Mouse (Mus musculus): Measurements from ENCODE around the gene Kif5a. TPM values are rescaled to one million over a fixed set of nuclear protein-coding genes. Genes with fewer than 3 reads are reported as not detected.
A peak's percentile ranks its signal among the peaks of the same experiment; 100 is the strongest.

Kif5a gene
- polyA plus RNA-seq, 1 experiment from 2014 or later = 113 TPM

DNA sequence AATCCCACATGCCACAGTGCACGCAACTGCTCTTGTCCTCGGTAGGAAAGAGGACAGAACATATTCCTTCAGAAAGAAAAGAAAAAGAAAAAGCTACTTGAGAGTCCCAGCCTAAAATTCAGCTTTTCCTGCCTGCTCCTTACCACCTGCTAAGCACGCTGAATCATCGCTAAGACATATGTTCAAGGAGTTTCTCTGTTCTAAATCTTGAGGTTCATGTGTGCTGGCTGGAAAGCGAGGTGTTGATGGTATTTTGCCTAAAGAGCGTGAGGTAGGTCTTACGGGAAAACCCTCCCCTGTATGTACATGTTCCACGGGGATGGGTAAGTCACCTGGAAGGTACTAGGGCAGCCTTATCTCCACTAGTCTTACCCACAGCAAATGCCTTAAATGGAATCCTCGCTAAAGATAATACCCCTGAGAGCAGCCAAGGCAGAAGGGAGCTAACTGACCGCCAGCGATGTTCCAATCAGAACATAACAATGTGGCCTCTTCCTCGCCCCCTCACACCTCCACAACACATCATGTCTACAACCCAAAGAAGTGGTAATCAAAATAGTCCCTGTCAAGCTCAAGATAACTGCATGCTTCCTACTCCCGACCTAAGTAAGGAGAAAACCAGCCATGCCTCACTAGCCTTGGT lies 53.1 kb downstream of the Kif5a start:
- Histone ChIP-seq H3K4me2 (peak overlapping the region; percentile 95), H3K9me3 (replicated peaks) (no peaks in the 10 kb centered on the region), H3K36me3 (peaks cover 26% of the 10 kb centered on the region), H3K27ac (replicated peaks) (no peak overlapping the region), H3K9ac (replicated peaks) (0 out of 2 replicates have a peak overlapping the region, but pooled peaks have one; percentile 72), H3K27me3 (replicated peaks) (no peaks in the 10 kb centered on the region), H3K4me1 (peaks cover 22% of the 10 kb centered on the region), H3K4me3 (replicated peaks) (peak overlapping the region; percentile 90)
- 89% methylated on average over 13 of the region's 13 CpGs for WGBS
- no peak for ATAC-seq (ENCODE audit: low FRiP score)

DNA sequence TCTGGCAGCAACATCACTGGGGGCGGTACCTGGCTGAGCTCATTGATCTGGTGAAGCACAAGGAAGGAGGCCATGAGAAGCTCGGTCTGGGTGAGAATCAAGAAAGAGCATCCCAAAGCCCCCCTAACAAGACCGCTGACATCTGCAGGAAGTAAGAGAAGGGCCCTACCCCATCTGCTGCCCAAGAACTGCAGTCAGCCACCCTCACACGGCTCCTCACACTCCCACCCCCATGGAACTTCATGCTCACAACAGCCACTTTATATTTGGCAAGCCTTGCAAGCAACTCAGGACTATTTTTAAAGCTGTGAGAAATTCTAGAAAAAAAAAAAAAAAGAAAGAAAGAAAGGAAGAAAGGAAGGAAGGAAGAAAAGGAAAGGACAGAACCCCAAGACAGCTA lies 54.2 kb downstream of the Kif5a start:
- H3K9me3 ChIP-seq (replicated peaks) = no peaks in the 10 kb centered on the region
- no peak overlapping the region for H3K27ac ChIP-seq (replicated peaks)
- no peak for ATAC-seq (ENCODE audit: low FRiP score)
- peaks cover 31% of the 10 kb centered on the region for H3K36me3 ChIP-seq
- H3K4me1 ChIP-seq = peaks cover 22% of the 10 kb centered on the region
- H3K4me3 ChIP-seq (replicated peaks) = no peak overlapping the region
- H3K4me2 ChIP-seq = no peak overlapping the region
- H3K9ac ChIP-seq (replicated peaks) = no peak overlapping the region
- 93% methylated on average over 4 of the region's 4 CpGs for WGBS
- no peaks in the 10 kb centered on the region for H3K27me3 ChIP-seq (replicated peaks)

DNA sequence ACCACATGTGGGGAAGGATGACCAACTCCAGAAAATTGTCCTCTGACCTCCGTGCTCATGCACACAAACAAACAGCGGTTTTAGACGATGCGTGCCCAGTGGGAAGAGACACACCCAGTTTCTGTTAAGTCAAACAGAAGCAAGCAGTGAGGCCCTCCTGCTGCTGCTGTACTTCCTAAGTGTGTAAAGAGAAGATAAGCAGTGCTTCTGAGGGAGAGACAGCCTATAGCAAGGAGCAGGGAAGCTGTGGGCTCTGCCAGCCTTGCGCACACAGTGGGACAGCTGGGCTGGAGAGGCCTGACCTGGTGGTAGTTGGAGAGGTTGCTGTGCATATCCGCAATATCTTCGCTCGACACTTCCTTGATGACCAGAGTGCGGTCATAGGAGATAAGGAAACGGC lies 57.8 kb downstream of the Kif5a start:
- Histone ChIP-seq H3K4me3 (replicated peaks) (no peak overlapping the region), H3K36me3 (peaks cover 62% of the 10 kb centered on the region), H3K9ac (replicated peaks) (no peak overlapping the region), H3K27me3 (replicated peaks) (no peaks in the 10 kb centered on the region), H3K27ac (replicated peaks) (no peak overlapping the region), H3K9me3 (replicated peaks) (no peaks in the 10 kb centered on the region), H3K4me2 (no peak overlapping the region), H3K4me1 (peaks cover 12% of the 10 kb centered on the region)
- 92% methylated on average over 10 of the region's 10 CpGs for WGBS
- no peak for ATAC-seq (ENCODE audit: low FRiP score)

DNA sequence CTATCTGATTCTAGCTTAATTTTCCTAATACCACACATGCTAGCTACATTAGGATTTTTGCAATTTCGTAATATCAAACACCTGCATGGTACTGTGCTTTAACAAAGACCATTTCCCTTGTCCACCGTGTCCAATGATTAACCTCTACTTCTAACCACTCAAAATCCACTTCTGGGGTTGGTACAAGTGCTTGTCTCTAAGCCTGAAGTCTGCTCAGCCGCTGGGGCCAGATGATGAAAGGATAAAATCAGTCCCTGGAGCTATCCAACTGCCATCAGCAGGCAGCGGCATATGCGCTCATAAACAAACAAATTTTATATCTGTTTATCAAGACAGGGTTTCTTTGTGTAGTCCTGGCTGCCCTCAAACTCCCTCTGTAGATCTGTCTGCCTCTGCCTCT lies 58.6 kb downstream of the Kif5a start:
- Histone ChIP-seq H3K9ac (replicated peaks) (no peak overlapping the region), H3K4me1 (peaks cover 4% of the 10 kb centered on the region), H3K36me3 (peaks cover 70% of the 10 kb centered on the region), H3K27me3 (replicated peaks) (no peaks in the 10 kb centered on the region), H3K4me3 (replicated peaks) (no peak overlapping the region), H3K27ac (replicated peaks) (no peak overlapping the region), H3K9me3 (replicated peaks) (no peaks in the 10 kb centered on the region), H3K4me2 (no peak overlapping the region)
- ATAC-seq (ENCODE audit: low FRiP score) = no peak
- WGBS = 88% methylated on average over 5 of the region's 5 CpGs

GRCm38 (mm10) chr10:127203106-127203505 lies 60.0 kb downstream of the Kif5a start:
- WGBS = 98% methylated on average over 3 of the region's 3 CpGs

GRCm38 (mm10) chr10:127200279-127200678 lies 62.9 kb downstream of the Kif5a start:
- ATAC-seq (ENCODE audit: low FRiP score) = no peak

More at GRCm38 (mm10) chr10:127203106-127203505, 60.0 kb downstream of the Kif5a start:
- no peak for ATAC-seq (ENCODE audit: low FRiP score)
- no peaks in the 10 kb centered on the region for H3K27me3 ChIP-seq (replicated peaks)
- H3K27ac ChIP-seq (replicated peaks) = no peak overlapping the region
- no peaks in the 10 kb centered on the region for H3K4me1 ChIP-seq
- H3K4me2 ChIP-seq = no peak overlapping the region
- H3K4me3 ChIP-seq (replicated peaks) = no peak overlapping the region
- no peaks in the 10 kb centered on the region for H3K9me3 ChIP-seq (replicated peaks)
- peaks cover 82% of the 10 kb centered on the region for H3K36me3 ChIP-seq
- H3K9ac ChIP-seq (replicated peaks) = no peak overlapping the region

GRCm38 (mm10) chr10:127199474-127199873 lies 63.7 kb downstream of the Kif5a start:
- no peak for ATAC-seq (ENCODE audit: low FRiP score)
- H3K27ac ChIP-seq (replicated peaks) = no peak overlapping the region

More at GRCm38 (mm10) chr10:127200279-127200678, 62.9 kb downstream of the Kif5a start:
- Histone ChIP-seq H3K9ac (replicated peaks) (no peak overlapping the region), H3K9me3 (replicated peaks) (no peaks in the 10 kb centered on the region), H3K4me1 (peaks cover 11% of the 10 kb centered on the region), H3K4me2 (no peak overlapping the region), H3K27ac (replicated peaks) (no peak overlapping the region), H3K27me3 (replicated peaks) (no peaks in the 10 kb centered on the region), H3K4me3 (replicated peaks) (no peak overlapping the region), H3K36me3 (peaks cover 64% of the 10 kb centered on the region)
- WGBS = 84% methylated on average over 8 of the region's 8 CpGs

GRCm38 (mm10) chr10:127199068-127199467 lies 64.1 kb downstream of the Kif5a start:
- no peak overlapping the region for H3K4me3 ChIP-seq (replicated peaks)
- H3K36me3 ChIP-seq = peaks cover 59% of the 10 kb centered on the region
- no peaks in the 10 kb centered on the region for H3K27me3 ChIP-seq (replicated peaks)
- peak overlapping the region; percentile 9; the same call in 1 of the 2 replicates for H3K27ac ChIP-seq (replicated peaks)
- 60% methylated on average over 5 of the region's 5 CpGs for WGBS
- no peak overlapping the region for H3K4me2 ChIP-seq
- H3K9me3 ChIP-seq (replicated peaks) = no peaks in the 10 kb centered on the region
- H3K9ac ChIP-seq (replicated peaks) = no peak overlapping the region
- H3K4me1 ChIP-seq = peaks cover 21% of the 10 kb centered on the region
- ATAC-seq (ENCODE audit: low FRiP score) = no peak

More at GRCm38 (mm10) chr10:127199474-127199873, 63.7 kb downstream of the Kif5a start:
- H3K9ac ChIP-seq (replicated peaks) = no peak overlapping the region
- 84% methylated on average over 11 of the region's 11 CpGs for WGBS
- no peak overlapping the region for H3K4me3 ChIP-seq (replicated peaks)
- H3K4me2 ChIP-seq = no peak overlapping the region
- H3K4me1 ChIP-seq = peaks cover 17% of the 10 kb centered on the region
- peaks cover 59% of the 10 kb centered on the region for H3K36me3 ChIP-seq
- H3K9me3 ChIP-seq (replicated peaks) = no peaks in the 10 kb centered on the region
- no peaks in the 10 kb centered on the region for H3K27me3 ChIP-seq (replicated peaks)

GRCm38 (mm10) chr10:127198492-127198891 lies 64.7 kb downstream of the Kif5a start:
- ATAC-seq (ENCODE audit: low FRiP score) = no peak
- H3K4me3 ChIP-seq (replicated peaks) = no peak overlapping the region
- no peaks in the 10 kb centered on the region for H3K27me3 ChIP-seq (replicated peaks)
- H3K9me3 ChIP-seq (replicated peaks) = no peaks in the 10 kb centered on the region
- H3K4me2 ChIP-seq = no peak overlapping the region
- H3K4me1 ChIP-seq = peaks cover 22% of the 10 kb centered on the region
- WGBS = 70% methylated on average over 2 of the region's 2 CpGs
- no peak overlapping the region for H3K9ac ChIP-seq (replicated peaks)
- H3K36me3 ChIP-seq = peaks cover 53% of the 10 kb centered on the region
- H3K27ac ChIP-seq (replicated peaks) = 0 out of 2 replicates have a peak overlapping the region, but pooled peaks have one; percentile 9

- Histone ChIP-seq H3K27ac (replicated peaks) (peak overlapping the region; percentile 34), H3K9me3 (replicated peaks) (no peaks in the 10 kb centered on the region), H3K4me3 (replicated peaks) (no peak overlapping the region), H3K27me3 (replicated peaks) (no peaks in the 10 kb centered on the region), H3K4me1 (peaks cover 31% of the 10 kb centered on the region), H3K9ac (replicated peaks) (no peak overlapping the region), H3K4me2 (no peak overlapping the region), H3K36me3 (peaks cover 53% of the 10 kb centered on the region)
- ATAC-seq (ENCODE audit: low FRiP score) = no peak
- 71% methylated on average over 11 of the region's 11 CpGs for WGBS
These were observed 65.5 kb downstream of the Kif5a start for GRCm38 (mm10) chr10:127197505-127198110.

DNA sequence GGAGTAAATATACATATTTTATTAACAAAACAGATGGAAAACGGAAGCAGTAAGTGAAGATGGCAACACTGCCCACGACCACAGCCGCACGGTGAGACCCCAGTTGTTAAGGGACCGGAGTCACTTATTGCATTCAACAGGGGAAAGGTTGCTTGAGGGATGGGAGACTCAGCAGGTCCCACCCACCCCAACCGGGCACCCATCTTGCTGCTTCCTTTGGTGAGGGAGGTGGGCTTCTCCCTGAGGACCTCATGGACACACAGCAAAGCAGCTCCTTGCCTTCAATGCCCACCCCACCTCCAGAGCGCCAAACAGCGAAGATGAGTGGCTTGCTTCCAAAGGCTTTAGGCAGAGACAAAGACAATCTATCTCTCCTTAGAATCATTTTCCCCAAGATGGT lies 66.0 kb downstream of the Kif5a start:
- Histone ChIP-seq H3K27me3 (replicated peaks) (no peaks in the 10 kb centered on the region), H3K36me3 (peaks cover 52% of the 10 kb centered on the region), H3K9me3 (replicated peaks) (no peaks in the 10 kb centered on the region), H3K9ac (replicated peaks) (no peak overlapping the region), H3K4me3 (replicated peaks) (no peak overlapping the region), H3K4me1 (peaks cover 35% of the 10 kb centered on the region), H3K27ac (replicated peaks) (peak overlapping the region; percentile 34; the same call in 1 of the 2 replicates), H3K4me2 (no peak overlapping the region)
- no peak for ATAC-seq (ENCODE audit: low FRiP score)
- WGBS = 89% methylated on average over 8 of the region's 8 CpGs

GRCm38 (mm10) chr10:127196392-127196791 lies 66.8 kb downstream of the Kif5a start:
- Histone ChIP-seq H3K9ac (replicated peaks) (peak overlapping the region; percentile 95), H3K36me3 (peaks cover 51% of the 10 kb centered on the region)
- 8% methylated on average over 5 of the region's 5 CpGs for WGBS

More at GRCm38 (mm10) chr10:127196392-127196791, 66.8 kb downstream of the Kif5a start:
- ATAC-seq (ENCODE audit: low FRiP score) = peak; percentile 60
- Histone ChIP-seq H3K4me1 (peaks cover 38% of the 10 kb centered on the region), H3K27me3 (replicated peaks) (no peaks in the 10 kb centered on the region), H3K27ac (replicated peaks) (peak overlapping the region; percentile 93), H3K4me3 (replicated peaks) (peak overlapping the region; percentile 94), H3K4me2 (peak overlapping the region; percentile 94), H3K9me3 (replicated peaks) (no peaks in the 10 kb centered on the region)

Data from neural tube, embryonic 15.5 days (tissue).